Mouse (Mus musculus) mesoderm, embryonic 11.5 days (tissue): Measurements from ENCODE around the gene Smad1.

Source experiments
- DNase-seq: peaks from one replicate; pipeline ENCODE4 v3.0.0-alpha.2; 2012; ENCODE audit warnings: low read depth, low spot score

Gene Smad1

GRCm38 (mm10) chr8:79360302-79360701 lies 39.0 kb downstream of the Smad1 start:
- DNase-seq = no peak

GRCm38 (mm10) chr8:79355721-79356434 lies 43.4 kb downstream of the Smad1 start:
- no peak for DNase-seq

- no peak for DNase-seq
Measured at GRCm38 (mm10) chr8:79354009-79354408, 45.3 kb downstream of the Smad1 start.

- DNase-seq = no peak
Measured at GRCm38 (mm10) chr8:79351916-79352315, 47.4 kb downstream of the Smad1 start.

- no peak for DNase-seq
Measured at GRCm38 (mm10) chr8:79350805-79351204, 48.5 kb downstream of the Smad1 start.

GRCm38 (mm10) chr8:79350094-79350593 lies 49.2 kb downstream of the Smad1 start:
- no peak for DNase-seq

- DNase-seq = no peak
Measured at GRCm38 (mm10) chr8:79346414-79346813, 52.9 kb downstream of the Smad1 start.

- no peak for DNase-seq
Measured at GRCm38 (mm10) chr8:79345856-79346255, 53.5 kb downstream of the Smad1 start.

- DNase-seq = no peak
Measured at GRCm38 (mm10) chr8:79341236-79341635, 58.1 kb downstream of the Smad1 start.

- no peak for DNase-seq
Measured at GRCm38 (mm10) chr8:79339555-79339954, 59.8 kb downstream of the Smad1 start.

- DNase-seq = no peak
Measured at GRCm38 (mm10) chr8:79338619-79339018, 60.7 kb downstream of the Smad1 start.

GRCm38 (mm10) chr8:79332109-79332900 lies 67.0 kb downstream of the Smad1 start:
- no peak for DNase-seq

GRCm38 (mm10) chr8:79331571-79331970 lies 67.7 kb downstream of the Smad1 start:
- no peak for DNase-seq

- DNase-seq = no peak
Measured at GRCm38 (mm10) chr8:79331017-79331416, 68.3 kb downstream of the Smad1 start.

GRCm38 (mm10) chr8:79329735-79330134 lies 69.6 kb downstream of the Smad1 start:
- no peak for DNase-seq

GRCm38 (mm10) chr8:79329182-79329581 lies 70.1 kb downstream of the Smad1 start:
- DNase-seq = no peak

- DNase-seq = no peak
Measured at GRCm38 (mm10) chr8:79325510-79325909, 73.8 kb downstream of the Smad1 start.

GRCm38 (mm10) chr8:79324928-79325327 lies 74.4 kb downstream of the Smad1 start:
- no peak for DNase-seq

- DNase-seq = no peak
Measured at GRCm38 (mm10) chr8:79324036-79324435, 75.3 kb downstream of the Smad1 start.

- DNase-seq = no peak
Measured at GRCm38 (mm10) chr8:79323121-79323520, 76.2 kb downstream of the Smad1 start.

- no peak for DNase-seq
Measured at GRCm38 (mm10) chr8:79310801-79311200, 88.5 kb downstream of the Smad1 start.

- no peak for DNase-seq
Measured at GRCm38 (mm10) chr8:79305941-79306340, 93.4 kb downstream of the Smad1 start.

GRCm38 (mm10) chr8:79301548-79301947 lies 97.8 kb downstream of the Smad1 start:
- DNase-seq = no peak
